Mouse (Mus musculus) C2C12 (cell line): ENCODE results near the gene Ism2. TPM values are rescaled to one million over a fixed set of nuclear protein-coding genes. Genes with fewer than 3 reads are reported as not detected.

Experiments
- H3K27me3 ChIP-seq: one replicate; pipeline ENCODE4 v1.6.1; 2011; ENCODE audit not compliant: control insufficient read depth, insufficient read depth, insufficient read length
- H3K36me3 ChIP-seq: one replicate; pipeline ENCODE4 v1.6.1; 2011; ENCODE audit not compliant: control insufficient read depth, insufficient read depth
- H3K4me3 ChIP-seq: one replicate; pipeline ENCODE4 v1.5.1; 2011; ENCODE audit warnings: mild to moderate bottlenecking, control low read depth; ENCODE audit not compliant: poor library complexity, insufficient read depth, severe bottlenecking
- H3K79me2 ChIP-seq: one replicate; pipeline ENCODE4 v1.6.1; 2011; ENCODE audit not compliant: control insufficient read depth, insufficient read depth
- H3K79me3 ChIP-seq: one replicate; pipeline ENCODE4 v1.6.1; 2011; ENCODE audit warnings: low read depth, control low read depth
- H3ac ChIP-seq: one replicate; pipeline ENCODE3; 2011; ENCODE audit warnings: low read depth; ENCODE audit not compliant: control insufficient read depth, insufficient read length
- CEBPB ChIP-seq: IDR thresholded peaks from one replicate; pipeline ENCODE4 v1.6.1; 2011; ENCODE audit warnings: low read depth, mild to moderate bottlenecking, control low read depth, moderate library complexity
- CTCF ChIP-seq: IDR thresholded peaks from one replicate; pipeline ENCODE4 v1.5.1; 2011; ENCODE audit not compliant: control insufficient read depth, insufficient read depth, insufficient read length
- FOSL1 ChIP-seq: IDR thresholded peaks from one replicate; pipeline ENCODE4 v1.8.0; 2011; ENCODE audit warnings: mild to moderate bottlenecking, low read length; ENCODE audit not compliant: poor library complexity, insufficient read depth, severe bottlenecking
- MAX ChIP-seq: IDR thresholded peaks from one replicate; pipeline ENCODE4 v1.6.1; 2011; ENCODE audit warnings: mild to moderate bottlenecking, control low read depth
- MYOD1 ChIP-seq: IDR thresholded peaks from one replicate; pipeline ENCODE4 v1.6.1; 2011; ENCODE audit warnings: low read depth; ENCODE audit not compliant: control insufficient read depth, insufficient read length
- MYOG ChIP-seq: IDR thresholded peaks from one replicate; pipeline ENCODE4 v1.6.1; 2011; ENCODE audit not compliant: control insufficient read depth, insufficient read length; ENCODE audit errors: extremely low read depth
- USF1 ChIP-seq: IDR thresholded peaks from one replicate; pipeline ENCODE4 v1.6.1; 2011; ENCODE audit warnings: low read depth, mild to moderate bottlenecking, control low read depth, moderate library complexity
- polyA plus RNA-seq: library from polyadenylated mRNA; unstranded; fragments of >200 nt; fragmentation: generic; extraction: Trizol; gene quantifications from one replicate; pipeline ENCODE4 v1.2.1, GENCODE M21; 2012; ENCODE audit warnings: missing spikeins

The Ism2 gene
- polyA plus RNA-seq, 1 experiment = 0.18 TPM

DNA sequence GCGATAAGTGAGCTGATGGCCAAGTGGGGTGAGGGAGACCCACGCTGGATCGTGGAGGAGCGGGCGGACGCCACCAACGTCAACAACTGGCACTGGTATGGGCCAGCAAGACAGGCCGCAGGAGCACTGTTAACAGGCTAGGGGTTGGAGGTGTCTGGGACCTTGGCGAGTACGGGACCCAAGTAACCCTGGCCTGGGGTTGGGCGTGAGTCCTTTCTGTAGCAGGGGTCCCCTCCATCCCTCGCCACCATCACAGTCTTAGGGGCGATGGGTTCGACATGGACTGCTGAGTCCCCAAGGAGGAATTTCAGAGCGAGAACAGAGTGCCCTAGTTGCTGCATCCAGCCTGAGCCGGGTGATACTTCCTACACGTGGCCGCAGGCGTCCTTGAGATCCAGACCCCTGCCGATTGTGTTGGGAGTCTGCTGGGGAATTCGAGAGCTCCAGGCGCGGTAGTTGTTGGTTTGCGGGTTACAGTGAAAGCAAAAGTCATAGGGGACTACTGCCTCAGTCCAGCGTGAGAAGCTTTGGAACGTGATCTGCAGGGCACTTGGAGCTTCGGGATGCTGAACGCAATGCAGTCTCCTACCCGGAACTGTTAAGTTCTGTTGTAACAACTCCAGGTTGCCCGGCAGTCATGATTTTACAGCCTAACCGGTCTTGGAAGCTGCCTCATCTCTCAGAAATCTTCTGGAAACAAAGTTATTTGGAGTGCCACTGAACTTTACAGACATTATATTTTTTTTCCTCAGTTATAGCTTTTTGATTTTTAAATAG, 32.5 kb downstream of the Ism2 start:
- H3K79me3 ChIP-seq = peaks cover 31% of the 10 kb centered on the region

DNA sequence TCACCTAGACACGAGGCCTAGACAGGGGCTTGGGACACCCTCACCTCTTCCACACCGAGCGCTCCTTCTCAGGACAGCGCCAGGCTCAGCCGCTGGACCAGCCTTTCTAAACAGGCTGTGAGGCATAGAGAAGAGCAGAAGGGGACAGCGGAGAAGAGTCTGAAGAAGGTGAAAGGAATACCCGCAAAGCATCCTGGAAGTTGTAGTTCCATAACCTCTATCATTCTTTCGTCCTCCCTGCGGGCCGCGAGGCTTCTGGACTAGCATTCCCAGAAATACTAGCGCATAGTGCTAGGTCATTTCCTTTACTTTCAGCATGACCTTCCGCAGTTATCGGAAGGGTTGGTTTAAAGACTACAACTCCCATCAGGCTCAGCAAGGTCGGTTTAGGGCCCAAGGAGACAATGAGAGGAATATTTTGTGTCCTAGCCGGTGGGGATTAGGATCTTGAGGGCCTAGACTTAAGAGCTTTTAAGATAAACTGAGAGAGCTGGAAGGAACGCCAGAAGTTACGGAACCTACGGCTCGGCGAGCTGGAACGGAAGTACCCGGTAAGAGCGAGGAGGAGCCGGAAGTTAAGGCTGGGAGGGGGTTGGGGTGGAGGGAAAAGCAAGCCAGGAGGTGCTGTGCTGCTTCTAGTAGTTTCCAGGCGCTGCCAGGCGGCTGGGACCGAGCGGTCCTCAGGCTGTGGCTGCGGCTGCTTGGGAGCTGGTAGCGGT, 33.2 kb downstream of the Ism2 start, which contains the start of the genes Vipas39 and Ahsa1:
Vipas39 (minus strand) TSS at position 149 of the 719 bp plus-strand sequence.
Ahsa1 (plus strand) TSS at position 372 of the 719 bp plus-strand sequence.
- no peak for TF ChIP-seq MYOG
- TF ChIP-seq MYOD1 = no peak
- no peak for TF ChIP-seq USF1
- no peak for TF ChIP-seq MAX
- no peak for TF ChIP-seq FOSL1
- no peak for TF ChIP-seq CTCF
- no peak for TF ChIP-seq CEBPB

More for the DNA sequence above, 32.5 kb downstream of the Ism2 start:
- Histone ChIP-seq H3ac (peak overlapping the region; percentile 95), H3K79me2 (peaks cover 57% of the 10 kb centered on the region), H3K27me3 (no peaks in the 10 kb centered on the region), H3K36me3 (peaks cover 48% of the 10 kb centered on the region), H3K4me3 (peak overlapping the region; percentile 85)
- TF ChIP-seq MYOD1 = no peak
- TF ChIP-seq USF1 = no peak
- no peak for TF ChIP-seq CEBPB
- TF ChIP-seq MAX = no peak
- no peak for TF ChIP-seq CTCF
- TF ChIP-seq FOSL1 = no peak
- no peak for TF ChIP-seq MYOG

DNA sequence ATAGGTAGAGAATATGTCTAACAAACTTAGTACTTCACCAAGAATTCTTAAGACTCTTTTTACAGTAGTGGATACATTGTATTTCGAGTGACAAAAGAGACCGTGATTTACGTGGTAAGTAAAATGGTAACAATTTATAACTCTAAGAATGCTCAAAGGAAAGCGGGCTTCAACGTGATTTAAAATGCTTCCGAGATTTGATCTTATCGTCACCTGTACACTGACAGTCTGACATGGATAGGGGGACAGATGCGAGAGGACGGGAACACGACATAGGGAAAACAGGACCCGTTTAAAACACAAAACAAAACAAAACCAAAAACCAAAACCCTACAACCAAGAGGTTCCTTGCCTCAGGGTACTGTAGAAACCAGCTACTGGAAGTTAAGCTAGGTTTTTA, 34.1 kb downstream of the Ism2 start:
- peaks cover 48% of the 10 kb centered on the region for H3K36me3 ChIP-seq
- peaks cover 57% of the 10 kb centered on the region for H3K79me2 ChIP-seq
- peak overlapping the region; percentile 85 for H3K4me3 ChIP-seq
- H3ac ChIP-seq = peak overlapping the region; percentile 82
- peaks cover 31% of the 10 kb centered on the region for H3K79me3 ChIP-seq
- TF ChIP-seq MYOG (no peak), FOSL1 (no peak), USF1 (no peak), MYOD1 (no peak), CTCF (no peak), CEBPB (no peak), MAX (no peak)
- no peaks in the 10 kb centered on the region for H3K27me3 ChIP-seq

More for the DNA sequence above, 33.2 kb downstream of the Ism2 start, which contains the start of the genes Vipas39 and Ahsa1:
- peaks cover 57% of the 10 kb centered on the region for H3K79me2 ChIP-seq
- H3K27me3 ChIP-seq = no peaks in the 10 kb centered on the region
- peak within 1 kb of the TSS; percentile 85 for H3K4me3 ChIP-seq
- peaks cover 48% of the 10 kb centered on the region for H3K36me3 ChIP-seq
- H3ac ChIP-seq = peak within 1 kb of the TSS; percentile 95
- peaks cover 31% of the 10 kb centered on the region for H3K79me3 ChIP-seq

DNA sequence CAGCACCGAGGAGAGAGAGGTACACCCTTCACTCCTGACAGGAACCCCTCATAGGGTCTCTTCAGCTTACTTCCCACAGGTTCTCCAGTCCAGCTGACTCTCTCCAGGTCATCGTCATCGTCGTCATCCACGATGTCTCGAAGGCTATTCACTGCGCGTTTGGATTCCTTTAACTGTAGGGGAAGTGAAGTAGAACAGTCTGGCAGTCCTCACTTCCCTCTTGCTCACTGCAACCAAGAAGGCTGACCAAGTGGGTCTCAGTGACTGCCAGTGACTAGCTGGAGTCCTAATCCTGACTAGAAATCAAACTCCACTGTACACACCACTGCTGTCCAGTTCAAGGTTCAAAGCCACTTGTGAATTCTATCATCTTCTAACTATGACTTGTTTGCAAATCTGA, 38.9 kb downstream of the Ism2 start:
- Histone ChIP-seq H3K79me3 (peaks cover 7% of the 10 kb centered on the region), H3K27me3 (no peaks in the 10 kb centered on the region), H3K36me3 (peaks cover 50% of the 10 kb centered on the region), H3ac (no peak overlapping the region), H3K79me2 (peaks cover 17% of the 10 kb centered on the region), H3K4me3 (no peak overlapping the region)
- TF ChIP-seq FOSL1 = no peak
- TF ChIP-seq CTCF = no peak
- TF ChIP-seq CEBPB = no peak
- no peak for TF ChIP-seq USF1
- TF ChIP-seq MYOG = no peak
- no peak for TF ChIP-seq MYOD1
- no peak for TF ChIP-seq MAX

DNA sequence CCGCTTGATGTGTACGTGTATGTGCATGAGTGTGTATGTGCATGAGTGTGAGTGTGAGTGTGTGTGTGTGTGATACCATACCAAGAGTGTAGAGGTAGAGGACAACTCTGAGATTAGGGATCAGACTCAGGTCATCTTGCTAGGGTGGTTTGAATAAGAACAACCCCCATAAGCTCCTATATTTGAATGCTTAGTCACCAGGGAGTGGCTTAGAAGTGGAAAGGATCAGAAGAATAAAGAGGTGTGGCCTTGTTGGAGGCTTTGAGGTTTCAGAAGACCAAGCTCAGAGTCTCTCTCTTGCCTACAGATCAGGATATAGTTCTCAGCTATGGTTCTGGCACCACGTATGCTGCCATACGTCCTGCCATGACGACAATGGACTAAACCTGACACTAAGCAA, 42.9 kb downstream of the Ism2 start:
- Histone ChIP-seq H3ac (no peak overlapping the region), H3K79me2 (no peaks in the 10 kb centered on the region), H3K27me3 (no peaks in the 10 kb centered on the region), H3K36me3 (peaks cover 67% of the 10 kb centered on the region), H3K4me3 (no peak overlapping the region), H3K79me3 (no peaks in the 10 kb centered on the region)
- TF ChIP-seq CTCF = no peak
- TF ChIP-seq CEBPB = no peak
